Mouse (Mus musculus) MEL (cell line): ENCODE results near the gene Cenps. TPM values are rescaled to one million over a fixed set of nuclear protein-coding genes. Genes with fewer than 3 reads are reported as not detected.

Experiments used
- DNase-seq: peaks from one replicate; pipeline ENCODE4 v3.0.0; 2011; ENCODE audit warnings: low read depth, low spot score
- H3K27ac ChIP-seq: 2 replicates; pipeline ENCODE4 v1.5.1; 2012; ENCODE audit warnings: low read depth, mild to moderate bottlenecking, control low read depth, low read length, moderate library complexity; ENCODE audit not compliant: control insufficient read depth
- H3K27me3 ChIP-seq, 2 experiments: fragments of 150-350 bp in 1 of 2; sonication (generic) in 1 of 2; 2 replicates each; pipeline ENCODE4 v1.6.1; 2012; ENCODE audit warnings: low read length in 2 of 2, mild to moderate bottlenecking in 2 of 2, improper control_type of control experiment in 1 of 2, moderate library complexity in 1 of 2; ENCODE audit not compliant: insufficient read depth in 2 of 2, control insufficient read depth in 1 of 2
- H3K36me3 ChIP-seq, 2 experiments: 2 replicates each; pipeline ENCODE4 v1.6.1; 2012 to 2014; ENCODE audit warnings: low read length in 2 of 2, improper control_type of control experiment in 1 of 2, inconsistent platforms in 1 of 2, mild to moderate bottlenecking in 1 of 2; ENCODE audit not compliant: insufficient read depth in 2 of 2, control insufficient read depth in 1 of 2
- H3K4me1 ChIP-seq, 2 experiments: fragments of 150-350 bp in 1 of 2; sonication (generic) in 1 of 2; 2 replicates each; pipeline ENCODE4 v1.6.1; 2012; ENCODE audit warnings: low read length in 2 of 2, improper control_type of control experiment in 1 of 2, mild to moderate bottlenecking in 1 of 2; ENCODE audit not compliant: insufficient read depth in 2 of 2, control insufficient read depth in 1 of 2
- H3K4me3 ChIP-seq, 2 experiments: fragments of 150-350 bp in 1 of 2; sonication (generic) in 1 of 2; 2 replicates each; pipeline ENCODE4 v1.5.1; 2012; ENCODE audit warnings: low read depth in 2 of 2, low read length in 2 of 2, mild to moderate bottlenecking in 2 of 2, moderate library complexity in 2 of 2, control low read depth in 1 of 2, improper control_type of control experiment in 1 of 2; ENCODE audit not compliant: control insufficient read depth in 1 of 2, insufficient read depth in 1 of 2
- H3K79me2 ChIP-seq: 2 replicates; pipeline ENCODE4 v1.6.1; 2012; ENCODE audit warnings: mild to moderate bottlenecking, low read length, moderate library complexity; ENCODE audit not compliant: control insufficient read depth, poor library complexity, insufficient read depth
- H3K9ac ChIP-seq: 2 replicates; pipeline ENCODE4 v1.6.1; 2012; ENCODE audit warnings: low read depth, mild to moderate bottlenecking, control low read depth, low read length, moderate library complexity; ENCODE audit not compliant: control insufficient read depth, poor library complexity, severe bottlenecking
- H3K9me3 ChIP-seq: fragments of 150-350 bp; sonication (generic); replicated peaks from 2 replicates; pipeline ENCODE4 v1.6.1; 2012; ENCODE audit warnings: mild to moderate bottlenecking, low read length, improper control_type of control experiment, moderate library complexity; ENCODE audit not compliant: insufficient read depth
- CTCF ChIP-seq, 3 experiments: IDR thresholded peaks in 2 of 3; conservative IDR thresholded peaks in 1 of 3; 2 replicates each; pipeline ENCODE4 v1.5.1; 2011 to 2012; ENCODE audit warnings: low read length in 3 of 3, low read depth in 2 of 3, mild to moderate bottlenecking in 2 of 3, improper control_type of control experiment in 1 of 3, inconsistent platforms in 1 of 3, mixed read lengths in 1 of 3, moderate library complexity in 1 of 3; ENCODE audit not compliant: control insufficient read depth in 1 of 3, insufficient read depth in 1 of 3, poor library complexity in 1 of 3, severe bottlenecking in 1 of 3
- E2F4 ChIP-seq: IDR thresholded peaks from 2 replicates; pipeline ENCODE4 v1.6.1; 2011; ENCODE audit warnings: low read depth, low read length, improper control_type of control experiment, borderline replicate concordance
- ELF1 ChIP-seq: IDR thresholded peaks from 2 replicates; pipeline ENCODE4 v1.6.1; 2014; ENCODE audit warnings: low read depth, mild to moderate bottlenecking, inconsistent platforms, low read length, improper control_type of control experiment, moderate library complexity
- EP300 ChIP-seq, 2 experiments: IDR thresholded peaks; 2 replicates each; pipeline ENCODE4 v1.6.1; 2011; ENCODE audit warnings: improper control_type of control experiment in 2 of 2, low read length in 2 of 2, low read depth in 1 of 2, mild to moderate bottlenecking in 1 of 2
- GATA1 ChIP-seq: IDR thresholded peaks from 2 replicates; pipeline ENCODE4 v1.6.1; 2011; ENCODE audit warnings: low read depth, low read length, improper control_type of control experiment
- HCFC1 ChIP-seq: IDR thresholded peaks from 2 replicates; pipeline ENCODE4 v1.6.1; 2012; ENCODE audit warnings: low read depth, mild to moderate bottlenecking, inconsistent platforms, low read length, improper control_type of control experiment, moderate library complexity
- KAT2A ChIP-seq: conservative IDR thresholded peaks from 2 replicates; pipeline ENCODE4 v1.6.1; 2012; ENCODE audit warnings: low read depth, low read length, improper control_type of control experiment, inconsistent platforms
- MAFK ChIP-seq: IDR thresholded peaks from 2 replicates; pipeline ENCODE4 v1.6.1; 2011; ENCODE audit warnings: low read depth, mild to moderate bottlenecking, low read length, improper control_type of control experiment, borderline replicate concordance
- MEF2A ChIP-seq: IDR thresholded peaks from 2 replicates; pipeline ENCODE4 v1.6.1; 2014; ENCODE audit warnings: low read depth, mild to moderate bottlenecking, inconsistent platforms, low read length, improper control_type of control experiment; ENCODE audit not compliant: poor library complexity, insufficient replicate concordance, severe bottlenecking; ENCODE audit errors: extremely low read depth
- MXI1 ChIP-seq: IDR thresholded peaks from 2 replicates; pipeline ENCODE4 v1.6.1; 2011; ENCODE audit warnings: mild to moderate bottlenecking, low read depth, low read length, improper control_type of control experiment
- NRF1 ChIP-seq: IDR thresholded peaks from 2 replicates; pipeline ENCODE4 v1.6.1; 2014; ENCODE audit warnings: low read depth, mild to moderate bottlenecking, inconsistent platforms, low read length, improper control_type of control experiment, moderate library complexity; ENCODE audit not compliant: poor library complexity, insufficient read depth, severe bottlenecking
- POLR2AphosphoS2 ChIP-seq: IDR thresholded peaks from 2 replicates; pipeline ENCODE4 v1.6.1; 2011; ENCODE audit warnings: low read length, improper control_type of control experiment
- POLR2AphosphoS5 ChIP-seq: IDR thresholded peaks from 2 replicates; pipeline ENCODE4 v1.6.1; 2012; ENCODE audit warnings: low read depth, borderline replicate concordance, mild to moderate bottlenecking, inconsistent platforms, low read length, moderate library complexity, mixed read lengths
- RAD21 ChIP-seq: IDR thresholded peaks from 2 replicates; pipeline ENCODE4 v1.6.1; 2011; ENCODE audit warnings: mild to moderate bottlenecking, low read depth, low read length, improper control_type of control experiment
- SIN3A ChIP-seq: IDR thresholded peaks from 2 replicates; pipeline ENCODE4 v1.6.1; 2012; ENCODE audit warnings: low read length, improper control_type of control experiment, inconsistent platforms
- SMC3 ChIP-seq: IDR thresholded peaks from 2 replicates; pipeline ENCODE4 v1.6.1; 2011; ENCODE audit warnings: low read depth, low read length, improper control_type of control experiment
- TBP ChIP-seq: IDR thresholded peaks from 2 replicates; pipeline ENCODE4 v1.8.0; 2011; ENCODE audit warnings: low read depth, low read length, improper control_type of control experiment
- TCF12 ChIP-seq: IDR thresholded peaks from 2 replicates; pipeline ENCODE4 v1.6.1; 2014; ENCODE audit warnings: low read depth, mild to moderate bottlenecking, inconsistent platforms, low read length, improper control_type of control experiment, moderate library complexity
- USF1 ChIP-seq: IDR thresholded peaks from 2 replicates; pipeline ENCODE4 v1.6.1; 2014; ENCODE audit warnings: low read depth, mild to moderate bottlenecking, inconsistent platforms, low read length, improper control_type of control experiment, moderate library complexity
- USF2 ChIP-seq, 2 experiments: IDR thresholded peaks; 2 replicates each; pipeline ENCODE4 v1.6.1; 2011 to 2012; ENCODE audit warnings: improper control_type of control experiment in 2 of 2, low read length in 2 of 2, borderline replicate concordance in 1 of 2, inconsistent platforms in 1 of 2, low read depth in 1 of 2, mild to moderate bottlenecking in 1 of 2; ENCODE audit not compliant: insufficient read depth in 1 of 2
- ZMIZ1 ChIP-seq: IDR thresholded peaks from 2 replicates; pipeline ENCODE4 v1.6.1; 2012; ENCODE audit warnings: low read depth, mild to moderate bottlenecking, inconsistent platforms, low read length, improper control_type of control experiment, moderate library complexity
- ZNF384 ChIP-seq: IDR thresholded peaks from 2 replicates; pipeline ENCODE4 v1.6.1; 2012; ENCODE audit warnings: low read depth, mild to moderate bottlenecking, inconsistent platforms, low read length, improper control_type of control experiment
- polyA plus RNA-seq, 2 experiments: library from polyadenylated mRNA; stranded (reverse) in 1 of 2; unstranded in 1 of 2; fragments of >175 nt in 1 of 2; fragments of >200 nt in 1 of 2; gene quantifications; 2 replicates each; pipeline versions ENCODE4 v1.2.1 to v1.2.4; 2012; ENCODE audit warnings: low replicate concordance in 2 of 2, low read depth in 1 of 2; ENCODE audit not compliant: insufficient read length in 2 of 2, insufficient read depth in 1 of 2, missing spikeins in 1 of 2
- total RNA-seq: library from RNA; depleted of rRNA; stranded (reverse); fragments of 300-350 nt; gene quantifications from 2 replicates; pipeline ENCODE4 v1.2.3, GENCODE M21; 2012

Cenps gene
- total and polyA plus RNA-seq, 3 experiments = 13.4 to 60.7 TPM; not detected in 1

- H3K9me3 ChIP-seq = no peaks in the 10 kb centered on the region
- H3K27ac ChIP-seq = no peak overlapping the region
- H3K9ac ChIP-seq = no peak overlapping the region
- no peaks in the 10 kb centered on the region for H3K79me2 ChIP-seq
- no peaks in the 10 kb centered on the region for H3K4me1 ChIP-seq
- no peaks in the 10 kb centered on the region for H3K36me3 ChIP-seq
- TF ChIP-seq KAT2A (no peak), USF2 (IDR thresholded peaks at IDR 0.05; ENCODE audit: borderline replicate concordance in 1 of 2, insufficient read depth in 1 of 2, low read depth in 1 of 2, low read length in 2 of 2) (no peak), GATA1 (no peak), SIN3A (no peak), USF1 (no peak), MAFK (no peak), TBP (no peak), ZMIZ1 (no peak), CTCF (IDR thresholded peaks at IDR 0.05 in 2 of 3, conservative IDR thresholded peaks at IDR 0.05 in 1 of 3; ENCODE audit: control insufficient read depth in 1 of 3, insufficient read depth in 1 of 3, low read depth in 2 of 3, low read length in 3 of 3, poor library complexity in 1 of 3, severe bottlenecking in 1 of 3) (no peak), MEF2A (no peak), MXI1 (no peak), NRF1 (no peak), POLR2AphosphoS5 (no peak), ZNF384 (no peak), SMC3 (no peak)
- DNase-seq = no peak
- H3K4me3 ChIP-seq = no peak overlapping the region
- no peaks in the 10 kb centered on the region for H3K27me3 ChIP-seq
Observed at GRCm38 (mm10) chr4:149182192-149182591, 44.8 kb upstream of the Cenps start.

GRCm38 (mm10) chr4:149179573-149179972 lies 42.1 kb upstream of the Cenps start:
- Histone ChIP-seq H3K27me3 (no peaks in the 10 kb centered on the region), H3K9me3 (no peaks in the 10 kb centered on the region), H3K4me1 (no peaks in the 10 kb centered on the region), H3K9ac (no peak overlapping the region), H3K79me2 (no peaks in the 10 kb centered on the region), H3K36me3 (no peaks in the 10 kb centered on the region), H3K27ac (no peak overlapping the region), H3K4me3 (no peak overlapping the region)
- no peak for DNase-seq
- no peak for TF ChIP-seq ZNF384
- TF ChIP-seq POLR2AphosphoS2 = no peak
- TF ChIP-seq TCF12 = no peak
- TF ChIP-seq EP300 (IDR thresholded peaks at IDR 0.05; ENCODE audit: low read depth in 1 of 2, low read length in 2 of 2) = no peak
- TF ChIP-seq E2F4 = no peak
- TF ChIP-seq HCFC1 = no peak
- no peak for TF ChIP-seq POLR2AphosphoS5
- TF ChIP-seq KAT2A = no peak
- TF ChIP-seq SIN3A = no peak
- no peak for TF ChIP-seq RAD21
- no peak for TF ChIP-seq ELF1
